Mouse (Mus musculus): ENCODE results near the gene Fads2.
"Not testable (repeated sequence)": the region's sequence is repeated elsewhere in the genome, so short reads cannot be mapped to it uniquely, and the experiment has no call there.

Gene Fads2

GRCm38 (mm10) chr19:10101341-10102053 is at the start of gene Fads2:
Fads2 (minus strand) TSS chr19:10101746.
- DNase-seq (ENCODE audit: low spot score in 2 of 2) = peak; percentile 86 to 88

GRCm38 (mm10) chr19:10149189-10149588 is 47.6 kb upstream of the Fads2 start:
- DNase-seq (ENCODE audit: low spot score in 2 of 2) = no peak

DNA sequence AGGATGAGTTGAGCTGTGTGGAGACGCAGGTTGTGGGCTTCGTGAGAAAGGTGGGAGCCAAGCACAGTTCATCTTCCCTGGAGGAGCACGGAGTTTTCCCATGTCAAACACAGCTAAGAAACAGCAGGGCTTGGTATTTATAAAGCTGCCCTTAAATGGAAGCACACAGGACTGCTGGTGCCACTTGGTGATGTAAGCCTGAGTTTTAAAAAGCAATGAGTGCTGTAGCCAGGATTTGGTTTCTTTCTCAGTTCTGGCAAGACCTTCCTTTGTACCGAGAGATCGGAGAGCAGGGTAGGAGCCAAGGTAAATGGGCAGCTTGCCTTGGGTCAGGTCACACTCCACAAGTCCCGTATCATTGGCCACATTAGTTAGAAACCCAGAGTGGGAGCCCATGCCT is 47.0 kb upstream of the Fads2 start:
- DNase-seq (ENCODE audit: low spot score in 2 of 2) = no peak

GRCm38 (mm10) chr19:10144464-10144863 is 42.9 kb upstream of the Fads2 start:
- DNase-seq (ENCODE audit: low spot score in 2 of 2) = no peak

GRCm38 (mm10) chr19:10143667-10144066 is 42.1 kb upstream of the Fads2 start:
- no peak for DNase-seq (ENCODE audit: low spot score in 2 of 2)

DNA sequence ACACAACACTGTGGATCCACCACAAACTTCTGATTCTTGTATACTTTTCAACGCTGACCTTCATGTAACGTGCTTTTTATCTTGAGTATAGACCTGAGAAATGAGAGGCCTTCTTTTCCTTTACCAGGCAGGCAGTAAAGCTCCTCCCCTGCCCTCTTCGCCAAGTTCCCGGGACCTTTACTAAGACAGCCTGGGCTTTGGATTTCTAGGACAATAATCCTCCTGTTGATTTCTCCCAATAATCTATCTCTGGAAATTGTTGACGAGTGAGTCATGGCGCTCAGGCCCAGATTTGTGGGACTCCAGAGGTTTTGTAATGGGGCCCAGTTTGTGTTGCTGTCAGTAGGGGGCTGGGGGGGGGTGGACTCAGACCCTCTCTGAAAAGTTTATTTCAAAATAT is 38.2 kb upstream of the Fads2 start:
- no peak for DNase-seq (ENCODE audit: low spot score in 2 of 2)

DNA sequence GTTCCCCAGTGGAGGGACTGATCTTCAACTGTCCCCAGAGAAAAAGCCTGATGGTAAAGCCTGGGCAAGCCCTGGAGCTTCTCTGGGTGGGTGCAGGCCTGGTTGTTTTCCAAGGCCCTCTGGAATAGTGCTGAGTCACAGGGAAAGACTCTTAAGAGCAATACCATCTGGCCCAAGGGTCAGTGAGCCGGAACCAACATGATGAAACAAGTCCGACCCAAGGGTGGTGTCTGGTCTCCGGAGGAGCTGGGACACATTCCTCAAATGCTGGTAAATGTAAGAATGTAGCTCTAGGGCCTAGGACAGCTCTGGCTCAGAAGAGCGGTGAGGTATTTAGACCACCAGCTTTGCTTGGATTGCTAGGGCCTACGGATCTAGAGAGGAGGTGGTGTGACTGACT is 35.9 kb upstream of the Fads2 start:
- no peak for DNase-seq (ENCODE audit: low spot score in 2 of 2)

- DNase-seq (ENCODE audit: low spot score in 2 of 2) = no peak
Observed at GRCm38 (mm10) chr19:10134692-10135091, 33.1 kb upstream of the Fads2 start.

DNA sequence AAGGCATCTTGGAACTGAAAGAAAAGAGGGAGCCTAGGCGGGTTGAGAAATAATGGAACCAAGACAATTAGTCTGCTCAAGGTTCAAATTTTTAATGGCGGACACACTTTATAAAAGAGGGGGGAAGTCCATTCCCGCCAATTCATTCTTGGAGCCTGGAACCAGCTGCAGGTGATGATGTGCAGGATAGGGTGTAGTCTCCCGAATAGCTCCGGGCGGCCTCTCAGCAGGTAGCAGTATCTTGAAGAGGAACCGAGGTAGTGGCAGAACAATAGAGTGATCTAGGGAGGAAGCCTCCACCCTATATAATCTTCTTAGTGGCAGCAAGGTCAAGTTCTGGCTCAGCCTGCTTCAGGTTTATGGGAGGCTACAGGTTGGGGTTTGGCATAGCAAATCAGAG is 28.0 kb upstream of the Fads2 start:
- DNase-seq (ENCODE audit: low spot score in 2 of 2) = not testable (repeated sequence)

GRCm38 (mm10) chr19:10126479-10127250 is 25.1 kb upstream of the Fads2 start:
- DNase-seq (ENCODE audit: low spot score in 2 of 2) = no peak

GRCm38 (mm10) chr19:10123892-10124634 is 22.5 kb upstream of the Fads2 start:
- no peak for DNase-seq (ENCODE audit: low spot score in 2 of 2)

- no peak for DNase-seq (ENCODE audit: low spot score in 2 of 2)
Observed at GRCm38 (mm10) chr19:10122021-10122631, 20.6 kb upstream of the Fads2 start.

GRCm38 (mm10) chr19:10116641-10117040 is 15.1 kb upstream of the Fads2 start:
- no peak for DNase-seq (ENCODE audit: low spot score in 2 of 2)

DNA sequence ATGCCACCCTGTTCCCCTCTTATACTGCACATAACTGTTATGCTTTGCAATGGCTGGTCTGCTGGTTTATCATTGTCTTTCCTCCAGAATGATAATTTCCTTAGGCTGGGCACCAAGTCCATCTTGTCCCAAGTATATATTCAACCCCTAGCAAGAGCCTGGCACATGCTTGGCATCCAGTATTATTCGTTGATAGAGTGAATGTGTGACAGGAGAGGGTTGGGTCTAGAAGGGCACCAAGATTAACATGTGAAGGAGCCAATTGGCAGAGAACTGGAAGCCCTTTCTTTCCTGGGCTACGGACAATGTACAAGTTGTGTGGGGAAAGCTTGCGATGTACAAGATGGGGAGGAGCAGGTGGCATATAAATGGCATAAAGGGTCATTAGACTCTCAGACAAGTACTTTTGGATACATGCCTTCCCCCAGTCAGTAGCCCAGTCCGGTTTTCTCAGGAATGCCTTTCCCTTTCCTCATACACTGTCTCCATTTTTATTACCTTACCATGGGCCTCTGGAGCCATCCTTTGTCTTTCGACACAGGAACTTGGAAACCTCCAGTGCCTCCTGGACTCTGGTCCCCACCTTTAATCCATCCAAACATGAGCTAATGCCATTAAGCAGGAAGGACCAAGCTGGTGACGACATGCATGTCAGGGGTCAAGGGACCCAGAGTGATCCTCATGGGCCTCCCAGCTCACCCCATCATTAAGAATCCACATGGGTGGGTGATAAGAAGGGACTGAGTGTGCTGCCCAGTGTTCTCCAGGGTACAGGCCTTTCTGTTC is 14.0 kb upstream of the Fads2 start:
- DNase-seq (ENCODE audit: low spot score in 2 of 2) = no peak

GRCm38 (mm10) chr19:10112956-10113355 is 11.4 kb upstream of the Fads2 start:
- DNase-seq (ENCODE audit: low spot score in 2 of 2) = no peak

GRCm38 (mm10) chr19:10108666-10109065 is 7.1 kb upstream of the Fads2 start:
- no peak for DNase-seq (ENCODE audit: low spot score in 2 of 2)

GRCm38 (mm10) chr19:10108129-10108528 is 6.6 kb upstream of the Fads2 start:
- DNase-seq (ENCODE audit: low spot score in 2 of 2) = no peak

GRCm38 (mm10) chr19:10107051-10107611 is 5.6 kb upstream of the Fads2 start:
- DNase-seq (ENCODE audit: low spot score in 2 of 2) = no peak

- no peak for DNase-seq (ENCODE audit: low spot score in 2 of 2)
Observed at GRCm38 (mm10) chr19:10106634-10107033, 5.1 kb upstream of the Fads2 start.

DNA sequence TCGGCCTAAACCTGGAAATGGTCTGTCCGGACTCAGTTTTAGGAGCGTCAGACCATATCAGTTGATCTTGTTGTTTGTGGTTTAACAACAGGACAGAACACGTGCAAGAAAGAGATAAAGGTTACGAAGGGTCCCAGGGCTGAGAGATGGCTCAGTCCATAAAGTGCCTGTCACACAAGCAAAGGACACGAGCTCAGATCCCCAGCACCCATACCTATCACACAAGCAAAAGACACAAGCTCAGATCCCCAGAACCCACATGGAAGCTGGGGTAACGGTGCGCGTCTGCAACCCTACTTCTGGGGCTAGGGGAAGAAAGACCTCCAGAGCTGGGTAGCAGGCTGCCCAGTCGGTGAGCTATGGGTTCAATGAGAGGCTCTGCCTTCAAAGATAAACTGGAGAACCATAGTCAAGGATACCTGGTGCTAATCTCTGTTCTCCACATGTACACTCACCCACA is 3.5 kb upstream of the Fads2 start:
- DNase-seq (ENCODE audit: low spot score in 2 of 2) = no peak

GRCm38 (mm10) chr19:10104234-10104633 is 2.7 kb upstream of the Fads2 start:
- DNase-seq (ENCODE audit: low spot score in 2 of 2) = no peak
